Mouse (Mus musculus) lung, postnatal 10 days (tissue): ENCODE measurements at regions not wholly inside any gene's neighbourhood (a gene's known extent, or its start where the extent isn't known, plus 50 kb on each side); places are given as distances from the start of the nearest gene placed in this dataset.
A peak's percentile ranks its signal among the peaks of the same experiment; 100 is the strongest.
"Not testable (repeated sequence)": the region's sequence is repeated elsewhere in the genome, so short reads cannot be mapped to it uniquely, and the experiment has no call there.

Source experiments
- DNase-seq: peaks from one replicate; pipeline ENCODE4 v3.0.0; 2021

GRCm38 (mm10) chr10:30470831-30471230 is 129.7 kb downstream of the Trmt11 start:
- peak; percentile 45 for DNase-seq

DNA sequence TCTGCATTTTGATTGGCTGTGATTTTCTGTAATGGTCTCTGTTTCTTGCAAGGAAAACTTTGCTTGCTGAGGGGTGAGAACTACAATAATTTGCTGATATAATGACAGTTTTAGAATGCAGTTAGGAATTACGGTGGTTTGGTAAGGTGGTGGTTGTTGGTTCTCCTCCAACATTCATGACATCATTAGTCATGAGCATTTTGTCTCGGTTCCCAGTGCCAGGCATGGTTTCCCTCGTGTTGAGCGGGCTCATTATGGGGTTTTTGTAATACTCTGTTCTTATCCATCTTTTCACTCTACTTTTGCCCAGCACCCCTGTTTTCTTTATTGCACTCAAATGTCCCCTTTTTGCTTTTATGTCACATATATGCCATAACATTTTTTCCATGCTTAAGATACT is 149.9 kb downstream of the Trmt11 start:
- no peak for DNase-seq

- no peak for DNase-seq
Observed at GRCm38 (mm10) chr10:30447057-30447456, 153.5 kb downstream of the Trmt11 start.

GRCm38 (mm10) chr10:30446572-30446971 is 154.0 kb downstream of the Trmt11 start:
- DNase-seq = no peak

GRCm38 (mm10) chr10:30439802-30440201 is 160.7 kb downstream of the Trmt11 start:
- DNase-seq = no peak

DNA sequence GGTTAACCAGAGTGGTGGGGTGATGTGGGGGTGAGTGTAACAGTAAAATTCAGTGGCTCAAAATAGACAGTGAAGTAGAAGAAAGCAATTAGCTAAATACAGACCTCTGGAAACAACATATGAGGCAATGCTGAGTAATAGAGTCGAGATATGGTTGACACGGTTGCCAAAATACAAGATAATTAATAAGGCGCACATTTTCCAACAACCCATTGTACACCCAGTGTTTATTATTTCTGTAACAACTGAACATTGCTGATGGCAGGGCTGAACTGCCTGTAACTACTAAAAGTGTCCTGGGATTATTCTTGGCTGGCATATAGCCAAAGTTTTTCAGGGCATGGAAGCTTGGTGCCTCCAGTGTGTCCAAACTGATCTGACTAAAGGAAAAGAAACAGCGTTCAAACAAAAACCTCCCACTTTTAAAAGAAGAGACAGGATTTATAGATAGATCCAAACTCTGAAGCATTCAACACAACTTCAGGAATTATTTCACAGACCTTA is 174.1 kb downstream of the Trmt11 start:
- DNase-seq = peak; percentile 14

GRCm38 (mm10) chr10:30419391-30420043 is 181.0 kb downstream of the Trmt11 start:
- peak; percentile 44 for DNase-seq

GRCm38 (mm10) chr10:30416314-30416713 is 184.2 kb downstream of the Trmt11 start:
- no peak for DNase-seq

- DNase-seq = no peak
Observed at GRCm38 (mm10) chr10:30411736-30412135, 188.8 kb downstream of the Trmt11 start.

- DNase-seq = no peak
Observed at GRCm38 (mm10) chr10:30405669-30406393, 194.7 kb downstream of the Trmt11 start.

DNA sequence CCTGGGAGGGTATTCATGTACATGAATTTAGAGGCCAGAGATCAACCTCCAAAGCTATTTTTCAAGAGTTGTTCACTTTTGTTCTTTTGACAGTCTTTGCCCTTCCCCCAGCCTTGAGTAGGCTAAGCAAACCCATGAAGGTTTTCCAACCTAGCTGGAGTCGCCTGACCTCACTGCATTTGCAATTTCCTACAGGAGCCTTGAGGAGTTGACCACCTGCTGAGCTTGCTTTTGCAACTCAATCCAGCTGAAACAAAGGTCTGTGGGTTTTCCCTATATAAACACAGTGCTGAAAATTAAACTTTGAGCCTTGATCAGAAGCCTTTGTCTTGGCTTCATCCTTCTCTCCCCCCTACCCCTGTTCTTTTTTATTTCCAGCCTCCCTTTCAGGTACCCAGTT is 170.2 kb upstream of the Cenpw start:
- no peak for DNase-seq

GRCm38 (mm10) chr10:30360811-30361210 is 160.5 kb upstream of the Cenpw start:
- DNase-seq = not testable (repeated sequence)

GRCm38 (mm10) chr10:30359051-30359450 is 158.7 kb upstream of the Cenpw start:
- DNase-seq = no peak

DNA sequence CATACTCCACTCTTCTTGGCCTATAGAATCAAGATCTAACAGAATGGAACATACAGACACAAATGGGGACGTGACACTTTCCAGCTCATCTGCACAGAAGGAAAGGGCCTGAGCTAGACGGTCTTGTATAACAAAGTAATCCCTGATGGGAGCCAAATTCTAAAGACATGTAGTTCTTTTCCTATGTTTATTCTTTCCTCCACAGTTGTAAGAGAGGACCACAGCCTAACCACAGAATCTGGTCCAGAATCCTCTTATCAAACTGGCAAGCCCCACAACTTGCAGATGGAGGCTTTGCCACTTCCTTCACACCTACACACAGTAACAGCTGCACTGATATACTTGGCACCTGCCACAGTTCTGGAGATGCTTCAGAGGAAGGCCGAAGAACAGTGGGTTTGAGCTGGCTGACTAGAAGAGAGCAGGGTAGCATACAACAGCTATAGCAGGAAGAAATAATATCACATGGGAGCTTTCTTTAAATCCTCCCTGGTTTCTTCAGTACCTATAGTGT is 142.7 kb upstream of the Cenpw start:
- no peak for DNase-seq

- DNase-seq = no peak
Observed at GRCm38 (mm10) chr10:30328334-30329014, 128.1 kb upstream of the Cenpw start.

GRCm38 (mm10) chr10:30327849-30328248 is 127.5 kb upstream of the Cenpw start:
- no peak for DNase-seq

- DNase-seq = no peak
Observed at GRCm38 (mm10) chr10:30326861-30327260, 126.5 kb upstream of the Cenpw start.

- DNase-seq = not testable (repeated sequence)
Observed at GRCm38 (mm10) chr10:30295871-30296270, 95.5 kb upstream of the Cenpw start.

GRCm38 (mm10) chr10:30281666-30282065 is 81.3 kb upstream of the Cenpw start:
- DNase-seq = no peak

- no peak for DNase-seq
Observed at GRCm38 (mm10) chr10:30280451-30280850, 80.1 kb upstream of the Cenpw start.

GRCm38 (mm10) chr10:30279978-30280377 is 79.6 kb upstream of the Cenpw start:
- DNase-seq = no peak

GRCm38 (mm10) chr10:30278987-30279386 is 78.6 kb upstream of the Cenpw start:
- DNase-seq = no peak

DNA sequence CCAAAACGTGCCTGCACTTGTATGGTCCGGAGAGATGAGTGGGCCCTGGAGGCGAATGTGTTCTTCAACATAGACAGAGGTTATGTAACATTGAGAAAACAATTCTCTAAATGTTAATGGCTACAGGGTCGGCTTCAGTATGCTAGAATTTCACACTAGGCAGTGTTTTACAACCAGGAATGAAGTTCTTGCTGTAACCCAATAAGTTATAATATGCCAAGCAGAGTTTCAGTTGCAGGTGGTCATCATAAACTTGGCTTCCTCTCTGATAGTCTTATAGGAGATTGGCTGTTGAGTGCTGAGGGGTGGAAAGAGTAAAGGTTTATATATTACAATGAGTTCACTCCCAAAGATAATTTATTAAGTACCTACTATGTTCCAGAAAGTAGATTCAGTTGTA is 64.8 kb upstream of the Cenpw start:
- DNase-seq = no peak

DNA sequence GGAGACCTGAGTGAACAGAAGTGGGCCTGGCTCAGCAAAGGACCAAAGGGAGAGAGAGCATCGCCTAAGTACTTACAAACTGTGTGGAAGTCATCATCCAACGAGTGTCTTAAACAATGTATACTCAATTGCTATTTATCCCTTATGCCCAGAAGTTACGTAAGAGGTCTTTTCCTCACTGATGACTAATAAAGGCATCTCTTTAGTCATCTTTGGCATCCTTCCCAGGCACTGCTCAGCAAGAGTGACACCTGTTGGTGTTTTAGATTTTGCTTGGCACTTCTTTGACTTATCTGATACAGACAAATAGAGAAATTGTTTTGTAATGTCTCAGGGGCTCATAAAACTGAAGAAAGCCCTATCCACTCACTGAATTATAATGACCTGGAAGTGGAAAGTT is 59.4 kb upstream of the Cenpw start:
- DNase-seq = no peak
